Mouse (Mus musculus) kidney, embryonic 14.5 days (tissue): ENCODE results near the gene Sft2d1. TPM values are rescaled to one million over a fixed set of nuclear protein-coding genes. Genes with fewer than 3 reads are reported as not detected.

ENCODE experiments used
- ATAC-seq: fragments of 200-750 bp; cut with Nextera tagmentation; 2 replicates; pipeline ENCODE4 v1.8.0; 2017; ENCODE audit warnings: moderate number of reproducible peaks, mild to moderate bottlenecking, moderate TSS enrichment, moderate library complexity; ENCODE audit not compliant: low FRiP score, low TSS enrichment
- H3K27ac ChIP-seq: fragments of 300-500 bp; sonication (generic); 2 replicates; pipeline ENCODE4 v1.5.1; 2014; ENCODE audit warnings: low read depth, mild to moderate bottlenecking, low read length, moderate library complexity, mixed read lengths
- H3K27me3 ChIP-seq: fragments of 300-500 bp; sonication (generic); 2 replicates; pipeline ENCODE4 v1.6.1; 2014; ENCODE audit warnings: mild to moderate bottlenecking, low read length; ENCODE audit not compliant: control insufficient read depth, insufficient read depth
- H3K36me3 ChIP-seq: fragments of 300-500 bp; sonication (generic); 2 replicates; pipeline ENCODE4 v1.6.1; 2014; ENCODE audit warnings: low read length, mixed read lengths; ENCODE audit not compliant: control insufficient read depth, insufficient read depth
- H3K4me1 ChIP-seq: fragments of 300-500 bp; sonication (generic); 2 replicates; pipeline ENCODE4 v1.6.1; 2014; ENCODE audit warnings: low read length, mixed read lengths; ENCODE audit not compliant: control insufficient read depth, insufficient read depth
- H3K4me2 ChIP-seq: fragments of 300-500 bp; sonication (generic); replicated peaks from 2 replicates; pipeline ENCODE4 v1.6.1; 2014; ENCODE audit warnings: low read depth, mild to moderate bottlenecking, low read length
- H3K4me3 ChIP-seq: fragments of 300-500 bp; sonication (generic); 2 replicates; pipeline ENCODE4 v1.5.1; 2014; ENCODE audit warnings: mild to moderate bottlenecking, low read length
- H3K9ac ChIP-seq: fragments of 300-500 bp; sonication (generic); 2 replicates; pipeline ENCODE4 v1.6.1; 2014; ENCODE audit warnings: low read depth, mild to moderate bottlenecking, low read length, moderate library complexity
- H3K9me3 ChIP-seq: fragments of 300-500 bp; sonication (generic); 2 replicates; pipeline ENCODE4 v1.6.1; 2016; ENCODE audit warnings: low read length; ENCODE audit not compliant: control insufficient read depth
- WGBS: fragments of 180-500 bp; shearing (Covaris S2); extraction: QIAGEN DNeasy Blood & Tissue Kit; methylation state at CpG from one replicate; pipeline ENCODE4 v1.1.7; 2014; 5-methylcytosine and 5-hydroxymethylcytosine counted together
- polyA plus RNA-seq: library from polyadenylated mRNA; unstranded; fragments of >200 nt; fragmentation: Nextera tagmentation; extraction: Ambion mirVana; gene quantifications from 2 replicates; pipeline ENCODE4 v1.2.1, GENCODE M21; 2014

Gene Sft2d1
- polyA plus RNA-seq, 1 experiment from 2014 or later, result 68.2 TPM

DNA sequence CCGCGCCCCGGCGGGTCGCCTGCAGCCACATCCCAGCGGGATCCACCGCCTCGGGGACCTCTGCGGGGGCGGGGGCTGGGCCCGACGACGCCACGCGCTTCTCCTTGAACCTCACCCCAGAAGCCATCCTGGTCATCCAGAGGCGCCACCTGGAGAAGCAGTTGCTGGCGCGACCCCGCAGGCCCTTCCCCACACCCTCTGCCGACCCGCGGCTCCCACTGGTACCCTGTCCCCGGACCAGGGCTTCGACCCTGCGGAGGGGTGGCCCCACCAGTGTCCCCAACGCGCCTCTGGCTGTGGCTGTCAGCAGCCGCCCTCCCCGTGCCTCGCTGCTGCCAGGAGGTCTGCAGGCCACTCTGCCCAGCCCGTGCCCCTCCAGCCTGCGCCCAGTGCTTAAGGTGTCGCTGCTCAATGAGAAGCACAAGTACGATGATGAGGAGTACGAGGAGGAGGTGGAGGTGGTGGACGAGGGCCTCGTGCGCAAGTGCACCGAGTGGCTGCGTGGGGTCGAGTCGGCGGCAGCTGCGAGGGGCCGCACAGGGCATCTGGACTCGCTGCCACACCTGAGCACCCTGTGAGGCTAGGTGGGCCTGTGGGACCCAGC is 30.6 kb downstream of the Sft2d1 start:
- Histone ChIP-seq H3K9ac (peak overlapping the region; percentile 54), H3K4me1 (peaks cover 15% of the 10 kb centered on the region), H3K4me3 (peak overlapping the region; percentile 53), H3K4me2 (peak overlapping the region; percentile 99), H3K9me3 (no peaks in the 10 kb centered on the region), H3K36me3 (no peaks in the 10 kb centered on the region), H3K27me3 (peaks cover 45% of the 10 kb centered on the region), H3K27ac (no peak overlapping the region)
- WGBS, result 11% methylated on average over 45 of the region's 46 CpGs
- peak; percentile 28; the same call in 1 of the 2 replicates for ATAC-seq

DNA sequence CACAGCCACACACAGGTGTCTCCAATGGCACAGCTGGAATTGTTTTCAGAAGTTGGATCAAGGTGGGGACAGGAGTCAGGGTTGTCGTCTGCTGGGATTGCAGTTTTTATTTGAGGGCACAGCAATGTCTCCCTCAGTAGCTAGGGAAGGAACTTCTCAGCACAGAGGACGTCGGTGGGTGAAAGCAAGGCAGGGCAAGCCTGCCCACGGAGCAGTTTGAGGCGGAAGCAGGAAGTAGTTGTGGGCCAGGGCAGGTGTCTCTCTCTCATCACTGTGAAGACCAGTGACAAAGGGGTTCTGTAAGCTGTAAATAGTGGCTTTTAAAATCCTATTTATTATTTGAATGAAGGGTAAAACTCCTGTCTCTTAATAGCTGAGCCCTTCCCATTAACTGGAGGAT is 31.8 kb downstream of the Sft2d1 start:
- H3K27me3 ChIP-seq, result peaks cover 45% of the 10 kb centered on the region
- H3K9me3 ChIP-seq, result no peaks in the 10 kb centered on the region
- peaks cover 15% of the 10 kb centered on the region for H3K4me1 ChIP-seq
- no peak overlapping the region for H3K27ac ChIP-seq
- H3K9ac ChIP-seq, result no peak overlapping the region
- 49% methylated on average over 5 of the region's 5 CpGs for WGBS
- H3K4me2 ChIP-seq, result no peak overlapping the region
- no peaks in the 10 kb centered on the region for H3K36me3 ChIP-seq
- no peak for ATAC-seq
- H3K4me3 ChIP-seq, result no peak overlapping the region

DNA sequence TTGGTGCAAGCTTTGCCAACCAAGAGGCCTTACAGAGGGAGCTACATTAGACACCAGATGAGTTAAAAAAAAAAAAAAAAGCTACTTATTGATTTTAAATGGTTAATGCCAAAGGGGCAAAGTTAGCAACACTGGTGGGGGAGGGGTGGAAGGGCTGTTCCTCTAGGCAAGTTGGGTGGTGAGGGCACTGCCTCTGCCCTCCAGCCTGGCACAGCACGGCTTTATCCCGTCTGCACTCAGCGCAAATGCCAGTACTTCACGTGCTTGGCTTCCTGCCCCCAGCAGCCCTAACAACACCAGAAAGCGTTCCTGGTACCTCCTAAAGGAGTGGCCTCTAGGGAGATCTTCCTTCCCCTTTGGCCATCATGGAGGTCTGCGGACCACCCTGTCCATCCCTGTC is 32.5 kb downstream of the Sft2d1 start:
- H3K4me3 ChIP-seq, result no peak overlapping the region
- peaks cover 42% of the 10 kb centered on the region for H3K27me3 ChIP-seq
- H3K36me3 ChIP-seq, result no peaks in the 10 kb centered on the region
- no peaks in the 10 kb centered on the region for H3K9me3 ChIP-seq
- no peak overlapping the region for H3K27ac ChIP-seq
- ATAC-seq, result no peak
- no peak overlapping the region for H3K9ac ChIP-seq
- no peak overlapping the region for H3K4me2 ChIP-seq
- peaks cover 15% of the 10 kb centered on the region for H3K4me1 ChIP-seq
- 58% methylated on average over 6 of the region's 6 CpGs for WGBS

DNA sequence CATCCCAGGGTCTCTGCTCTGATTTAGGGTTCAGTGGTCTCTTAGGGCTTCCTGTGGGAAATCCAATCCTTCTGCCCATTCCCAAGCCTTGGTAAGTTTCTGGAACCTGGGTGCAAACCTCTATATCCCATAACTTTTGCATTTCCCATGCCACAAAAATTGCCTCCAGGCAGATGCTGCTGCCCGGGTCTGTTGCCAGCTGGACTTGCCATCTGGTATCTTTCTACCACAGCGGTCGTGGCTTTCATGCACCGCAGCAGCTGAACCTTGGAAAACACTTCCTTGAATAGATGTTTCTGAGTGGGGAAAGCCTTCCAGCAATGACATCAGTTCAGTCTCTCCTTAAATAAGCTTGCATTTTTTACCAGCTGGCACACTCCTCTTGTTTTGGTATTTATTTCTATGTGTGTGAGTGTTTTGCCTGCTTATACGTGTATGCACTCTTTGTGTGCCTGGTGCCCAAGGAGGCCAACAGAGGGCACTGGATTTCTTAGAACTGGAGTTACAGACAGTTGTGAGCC is 36.9 kb downstream of the Sft2d1 start:
- 85% methylated on average over 5 of the region's 5 CpGs for WGBS
- Histone ChIP-seq H3K9me3 (no peaks in the 10 kb centered on the region), H3K9ac (no peak overlapping the region), H3K4me3 (no peak overlapping the region), H3K4me1 (no peaks in the 10 kb centered on the region; the same call in 1 of the 2 replicates), H3K27ac (no peak overlapping the region), H3K27me3 (no peaks in the 10 kb centered on the region), H3K4me2 (no peak overlapping the region), H3K36me3 (no peaks in the 10 kb centered on the region)
- no peak for ATAC-seq

DNA sequence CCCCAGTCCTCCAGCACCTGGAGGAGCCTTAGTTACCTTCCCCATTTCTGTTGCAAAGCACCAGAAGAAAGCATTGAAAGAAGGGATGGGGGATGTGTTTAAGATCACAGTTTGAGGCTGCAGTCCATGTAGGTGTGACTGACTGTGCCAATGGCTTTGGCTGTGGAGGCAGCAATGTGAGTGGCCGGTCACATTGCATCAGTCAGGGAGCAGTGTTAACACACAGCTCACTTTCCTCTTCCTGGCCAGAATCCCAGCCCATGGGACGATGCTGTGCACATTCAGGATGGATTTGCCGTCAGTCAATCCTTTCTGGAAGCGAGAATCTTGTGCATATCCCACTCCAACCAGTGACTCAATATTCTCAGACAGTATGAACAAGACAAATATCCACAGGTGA is 38.0 kb downstream of the Sft2d1 start:
- Histone ChIP-seq H3K4me1 (no peaks in the 10 kb centered on the region), H3K4me3 (no peak overlapping the region), H3K36me3 (no peaks in the 10 kb centered on the region), H3K4me2 (no peak overlapping the region), H3K9ac (no peak overlapping the region), H3K27me3 (no peaks in the 10 kb centered on the region), H3K9me3 (no peaks in the 10 kb centered on the region), H3K27ac (no peak overlapping the region)
- WGBS, result 80% methylated on average over 4 of the region's 4 CpGs
- no peak for ATAC-seq

DNA sequence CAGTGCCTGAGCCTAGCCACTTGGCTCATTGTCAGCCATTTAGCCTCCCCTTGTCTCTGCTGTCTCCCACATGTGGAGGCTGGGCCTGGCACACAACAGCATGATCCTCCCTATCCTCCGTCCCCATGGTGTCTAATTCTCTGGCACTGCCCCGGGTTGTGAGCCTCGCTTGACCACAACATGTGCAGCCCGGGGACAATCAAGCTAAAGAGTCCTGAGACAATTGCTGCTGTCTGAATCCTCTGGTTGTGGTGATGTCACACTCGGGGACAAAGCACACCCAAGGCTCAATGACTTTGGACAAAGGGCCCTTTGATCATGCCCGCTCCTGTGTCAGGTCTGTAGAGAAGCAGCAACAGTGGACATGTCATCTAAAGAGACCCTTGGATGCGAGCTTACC is 40.2 kb downstream of the Sft2d1 start:
- no peaks in the 10 kb centered on the region for H3K27me3 ChIP-seq
- H3K4me2 ChIP-seq, result no peak overlapping the region
- no peak overlapping the region for H3K27ac ChIP-seq
- no peak for ATAC-seq
- H3K4me1 ChIP-seq, result 0 out of 2 replicates have a peak, but pooled peaks cover 4% of the 10 kb centered on the region
- WGBS, result 73% methylated on average over 7 of the region's 7 CpGs
- H3K9me3 ChIP-seq, result no peaks in the 10 kb centered on the region
- no peaks in the 10 kb centered on the region for H3K36me3 ChIP-seq
- no peak overlapping the region for H3K4me3 ChIP-seq
- H3K9ac ChIP-seq, result no peak overlapping the region

DNA sequence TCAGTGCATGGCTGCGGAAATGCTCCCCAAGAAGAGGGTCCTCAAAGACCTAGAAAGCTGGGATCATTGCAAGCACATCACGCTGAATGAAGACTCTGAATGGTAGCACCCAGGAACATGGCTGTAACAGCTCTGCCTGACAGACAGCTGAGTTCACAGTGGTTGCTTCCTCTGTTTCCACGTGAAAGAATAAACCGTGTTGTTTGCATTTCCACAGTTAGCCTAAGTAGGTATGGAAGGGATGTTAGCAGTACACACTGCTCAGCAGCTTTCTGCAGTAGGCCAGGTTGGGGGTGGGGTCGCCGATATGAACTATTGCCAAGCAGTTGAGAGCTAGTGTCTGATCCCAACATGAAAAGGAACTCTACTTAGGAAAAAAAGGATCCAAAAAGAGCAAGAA is 44.8 kb downstream of the Sft2d1 start, which contains the start of gene T2:
TSS of gene T2 (plus strand) at position 301 of the 400 bp plus-strand sequence.
- H3K4me1 ChIP-seq, result 0 out of 2 replicates have a peak, but pooled peaks cover 4% of the 10 kb centered on the region
- WGBS, result 88% methylated on average over 6 of the region's 6 CpGs
- no peak within 1 kb of the TSS for H3K4me2 ChIP-seq
- no peak for ATAC-seq
- H3K27ac ChIP-seq, result no peak within 1 kb of the TSS
- no peaks in the 10 kb centered on the region for H3K9me3 ChIP-seq
- H3K4me3 ChIP-seq, result no peak within 1 kb of the TSS
- H3K9ac ChIP-seq, result no peak within 1 kb of the TSS
- H3K27me3 ChIP-seq, result no peaks in the 10 kb centered on the region
- H3K36me3 ChIP-seq, result no peaks in the 10 kb centered on the region

DNA sequence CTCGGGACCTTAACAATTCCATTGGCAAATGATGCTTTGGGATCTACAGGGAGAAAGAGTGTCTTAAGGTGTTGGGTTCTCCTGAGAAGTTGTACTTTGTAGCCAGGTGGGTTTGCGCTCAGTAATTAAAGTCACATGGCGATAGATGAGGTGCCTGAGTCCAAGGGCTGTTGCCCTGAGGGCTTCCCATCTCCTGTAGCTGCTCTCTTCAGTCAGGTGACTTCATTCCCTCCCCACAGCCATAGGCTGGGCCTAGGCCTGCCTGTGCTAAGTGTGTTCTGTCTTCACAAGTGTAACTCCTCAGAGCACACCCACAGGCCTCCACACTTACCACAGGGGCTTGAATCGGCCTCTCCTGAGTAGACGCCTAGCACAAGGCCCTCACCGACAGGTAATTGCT is 46.6 kb downstream of the Sft2d1 start:
- Histone ChIP-seq H3K4me2 (no peak overlapping the region), H3K9ac (no peak overlapping the region), H3K9me3 (no peaks in the 10 kb centered on the region), H3K36me3 (no peaks in the 10 kb centered on the region), H3K4me3 (no peak overlapping the region), H3K4me1 (0 out of 2 replicates have a peak, but pooled peaks cover 4% of the 10 kb centered on the region), H3K27me3 (no peaks in the 10 kb centered on the region), H3K27ac (no peak overlapping the region)
- 87% methylated on average over 6 of the region's 6 CpGs for WGBS
- no peak for ATAC-seq

DNA sequence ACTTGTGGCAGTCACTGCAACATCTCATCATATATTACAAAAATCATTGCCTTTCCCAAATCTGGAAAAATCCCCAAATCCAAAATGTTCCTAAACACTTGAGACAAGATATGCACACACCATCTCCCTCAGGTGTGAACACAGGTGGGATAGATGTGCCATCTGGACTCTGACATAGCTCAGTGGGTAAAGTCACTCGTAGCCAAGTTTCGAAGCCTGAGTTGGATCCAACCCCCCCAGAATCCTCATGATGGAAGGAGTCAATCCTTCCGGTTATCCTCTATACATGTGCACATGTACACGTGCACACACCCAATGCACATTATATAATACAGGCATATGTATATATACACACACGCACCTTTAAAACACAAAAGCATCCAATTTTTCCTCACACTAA is 50.0 kb downstream of the Sft2d1 start:
- Histone ChIP-seq H3K27me3 (no peaks in the 10 kb centered on the region), H3K36me3 (no peaks in the 10 kb centered on the region), H3K4me3 (no peak overlapping the region), H3K27ac (no peak overlapping the region), H3K4me1 (no peaks in the 10 kb centered on the region), H3K4me2 (no peak overlapping the region), H3K9me3 (no peaks in the 10 kb centered on the region), H3K9ac (no peak overlapping the region)
- ATAC-seq, result no peak
- WGBS, result 93% methylated on average over 5 of the region's 5 CpGs
